Mouse (Mus musculus) layer of hippocampus, adult 2 months (tissue): ENCODE measurements at regions not wholly inside any gene's neighbourhood (a gene's known extent, or its start where the extent isn't known, plus 50 kb on each side); places are given as distances from the start of the nearest gene placed in this dataset.
A peak's percentile ranks its signal among the peaks of the same experiment; 100 is the strongest.

Experiments
- DNase-seq, 2 experiments: peaks; one replicate each; pipeline ENCODE4 v3.0.0; 2022; ENCODE audit warnings: low spot score in 2 of 2
- H3K27ac ChIP-seq: fragments of 200-600 bp; 2 replicates; pipeline ENCODE4 v1.8.1; 2022
- H3K4me3 ChIP-seq: fragments of 200-600 bp; 2 replicates; pipeline ENCODE4 v1.8.1; 2022; ENCODE audit warnings: mild to moderate bottlenecking
- CTCF ChIP-seq: fragments of 200-600 bp; conservative IDR thresholded peaks from 2 replicates; pipeline ENCODE4 v1.8.1; 2022; ENCODE audit warnings: antibody characterized with exemption, mild to moderate bottlenecking, moderate library complexity

DNA sequence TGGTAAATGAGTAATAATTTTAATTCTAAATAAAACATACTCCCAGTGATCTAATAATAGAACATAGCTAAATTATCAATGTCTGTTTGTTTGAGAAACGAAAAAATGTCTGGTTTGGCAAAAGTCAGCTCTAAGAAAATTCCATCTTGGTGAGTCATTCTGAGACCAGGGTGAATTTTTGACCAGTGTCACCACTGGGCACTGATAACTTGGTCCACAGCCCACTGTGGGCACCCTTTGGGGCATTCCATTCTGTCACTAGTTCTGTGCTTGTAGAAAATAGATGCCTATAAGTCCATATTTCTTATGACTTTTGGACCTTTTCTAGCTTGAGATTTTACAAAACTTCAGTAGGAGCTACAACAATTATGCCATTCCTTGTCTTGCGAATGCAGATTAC, 515.1 kb upstream of the A830018L16Rik start:
- Histone ChIP-seq H3K27ac (no peak overlapping the region), H3K4me3 (no peak overlapping the region)
- DNase-seq, result no peak
- no peak for TF ChIP-seq CTCF

DNA sequence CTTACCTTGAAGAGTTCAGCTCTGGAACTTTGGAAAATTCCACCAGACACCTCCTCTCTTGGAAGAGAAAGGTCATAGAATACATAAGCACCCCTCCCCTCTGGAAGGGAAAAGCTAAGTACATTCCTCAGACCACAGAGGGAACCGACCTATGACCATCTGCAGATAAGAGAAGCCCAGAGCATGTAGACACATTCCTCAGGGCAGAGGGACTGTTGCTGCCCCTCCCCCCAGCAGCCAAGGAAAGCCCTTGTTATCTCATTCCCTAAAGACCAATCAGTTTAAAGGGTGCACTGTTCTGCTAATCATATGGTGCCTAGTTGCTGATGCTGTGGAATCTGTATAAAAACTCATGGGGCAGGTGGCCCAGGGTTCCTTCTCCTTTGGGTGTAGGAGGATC, 511.2 kb upstream of the A830018L16Rik start:
- Histone ChIP-seq H3K27ac (no peak overlapping the region), H3K4me3 (no peak overlapping the region)
- DNase-seq, result no peak
- no peak for TF ChIP-seq CTCF

DNA sequence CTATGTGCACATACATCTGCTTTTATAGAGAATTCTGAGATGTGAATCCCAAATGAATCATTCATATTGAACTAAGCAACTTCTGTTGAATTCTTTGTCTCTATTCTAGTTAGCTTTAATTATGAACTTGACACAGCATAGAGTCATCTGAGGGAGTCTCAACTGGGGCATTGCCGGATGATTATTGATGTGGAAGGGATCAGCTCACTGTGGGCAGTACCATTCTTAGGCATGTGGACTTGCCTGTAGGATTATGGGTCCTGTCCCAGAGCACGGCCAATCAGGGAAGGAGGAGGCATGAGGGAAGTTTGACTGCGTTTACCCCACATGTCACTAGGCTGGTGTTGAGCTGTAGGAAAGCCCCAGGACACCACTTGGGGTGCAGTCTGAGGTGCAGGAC, 493.9 kb upstream of the A830018L16Rik start:
- no peak for DNase-seq
- H3K4me3 ChIP-seq, result no peak overlapping the region
- no peak overlapping the region for H3K27ac ChIP-seq
- no peak for TF ChIP-seq CTCF

DNA sequence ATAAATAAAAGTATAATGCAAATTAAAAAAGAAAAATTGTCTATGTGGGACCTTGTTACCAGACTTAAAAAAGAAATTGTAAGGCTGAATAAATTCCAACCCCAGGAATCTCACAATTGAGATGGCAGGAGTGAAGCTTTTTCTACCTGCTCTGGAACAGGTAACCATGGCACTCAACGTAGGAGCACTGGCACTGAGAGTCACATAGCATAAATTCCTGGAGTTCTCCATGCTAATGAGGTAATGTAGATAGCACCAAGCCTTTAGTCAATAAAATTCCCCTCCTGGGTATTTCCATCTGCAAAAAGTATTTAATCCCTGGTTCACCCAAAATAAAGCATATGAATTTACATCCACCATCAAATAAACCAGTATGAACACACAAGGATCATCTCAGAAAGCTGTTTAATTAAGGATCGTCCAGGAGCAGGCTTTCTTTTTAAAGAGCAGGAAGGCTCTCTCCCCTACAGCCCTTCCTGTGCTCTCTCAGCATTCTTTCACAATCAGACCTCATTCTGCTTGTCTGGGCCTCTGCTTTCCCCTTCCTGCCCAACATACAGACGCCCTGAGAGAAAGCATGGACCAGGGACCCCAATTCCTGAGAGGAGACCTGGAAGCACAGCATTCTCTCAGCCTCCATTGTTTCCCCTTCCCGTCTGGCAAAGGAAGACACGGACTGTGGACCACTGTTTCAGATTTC, 481.4 kb upstream of the A830018L16Rik start:
- no peak for DNase-seq
- Histone ChIP-seq H3K27ac (no peak overlapping the region), H3K4me3 (no peak overlapping the region)
- TF ChIP-seq CTCF, result no peak

DNA sequence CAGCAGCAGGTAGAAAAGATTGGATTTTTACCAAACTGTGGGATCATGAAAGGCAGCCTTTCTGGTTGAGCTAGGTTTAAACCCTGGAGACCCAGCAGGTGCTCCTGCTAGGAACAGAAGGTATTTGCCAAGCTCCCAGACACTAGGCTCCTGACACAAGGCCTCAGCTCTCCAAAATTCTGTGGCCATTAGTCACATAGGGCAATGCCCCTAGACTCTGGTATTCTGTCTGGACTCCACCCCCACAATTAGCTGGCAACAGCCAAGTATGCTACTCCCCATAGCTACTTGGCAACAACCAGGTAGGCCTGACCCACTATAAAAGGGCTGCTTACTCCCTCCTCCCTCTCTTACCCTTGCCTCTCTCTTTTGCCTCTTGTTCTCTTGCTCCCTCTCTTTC, 480.7 kb upstream of the A830018L16Rik start:
- no peak overlapping the region for H3K27ac ChIP-seq
- H3K4me3 ChIP-seq, result no peak overlapping the region
- DNase-seq, result no peak
- TF ChIP-seq CTCF, result no peak

DNA sequence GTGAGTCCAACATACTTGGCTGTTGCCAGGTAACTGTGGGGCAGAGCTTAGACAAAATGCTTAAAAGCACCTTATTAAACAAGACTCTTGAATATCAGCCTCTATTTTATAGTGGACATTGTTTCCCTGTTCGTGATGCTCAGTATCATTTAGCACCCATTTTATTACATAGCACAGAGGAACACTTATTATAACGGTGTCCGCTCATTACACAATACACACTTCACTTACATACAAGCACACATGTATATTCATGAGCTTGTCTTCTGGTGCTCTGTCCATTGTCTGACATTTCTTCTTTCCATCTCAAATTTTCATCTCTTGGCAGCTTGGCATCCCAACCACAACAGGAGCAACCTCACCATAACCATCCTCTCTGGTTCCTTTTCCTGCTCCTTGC, 475.5 kb upstream of the A830018L16Rik start:
- no peak for TF ChIP-seq CTCF
- DNase-seq, result no peak
- Histone ChIP-seq H3K4me3 (no peak overlapping the region), H3K27ac (no peak overlapping the region)

DNA sequence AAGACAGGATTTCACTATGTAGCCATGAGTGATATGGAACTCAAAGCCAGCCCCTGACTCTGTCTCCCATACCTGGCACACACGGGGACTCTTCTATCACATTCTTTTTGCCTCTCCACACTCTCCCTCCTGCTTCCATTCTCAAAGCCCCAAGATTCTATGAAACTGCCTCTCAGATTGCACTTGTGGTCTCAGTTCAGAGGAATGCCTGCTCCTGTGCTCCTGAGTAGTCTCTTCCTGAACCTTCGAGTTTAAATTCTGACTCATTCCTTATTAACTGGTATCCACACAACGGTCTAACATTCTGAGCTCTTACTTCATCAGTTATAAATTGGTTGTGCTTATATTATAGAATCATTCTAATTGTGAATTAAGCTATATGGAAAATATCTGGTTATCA, 473.6 kb upstream of the A830018L16Rik start:
- TF ChIP-seq CTCF, result no peak
- no peak for DNase-seq
- H3K4me3 ChIP-seq, result no peak overlapping the region
- H3K27ac ChIP-seq, result no peak overlapping the region

DNA sequence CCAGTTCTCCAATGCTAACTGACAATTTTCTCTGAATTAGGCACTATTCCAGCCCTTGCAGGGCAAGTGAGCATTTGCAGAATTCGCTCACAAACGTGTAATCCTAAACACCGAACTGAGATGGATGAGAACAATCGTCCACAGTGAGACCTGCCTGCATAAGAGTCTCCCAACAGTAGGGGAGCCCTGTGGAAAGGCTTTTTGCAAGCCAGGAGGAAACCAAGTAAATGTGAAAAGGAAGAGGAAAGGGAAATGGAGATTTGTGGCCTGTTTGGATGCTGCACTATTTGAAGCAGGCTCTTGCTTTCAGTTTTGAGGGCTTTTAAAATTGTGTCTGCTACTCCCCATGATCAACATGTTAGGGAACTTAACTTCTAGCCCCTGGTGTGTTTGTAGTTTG, 470.9 kb upstream of the A830018L16Rik start:
- peak overlapping the region; percentile 46; the same call in 1 of the 2 replicates for H3K27ac ChIP-seq
- H3K4me3 ChIP-seq, result no peak overlapping the region
- TF ChIP-seq CTCF, result peak; percentile 58
- peak in 1 of 2 experiments; percentile 3 for DNase-seq
